Mouse (Mus musculus) liver, adult 2 months (tissue): ENCODE data around the gene Ptafr. TPM values are rescaled to one million over a fixed set of nuclear protein-coding genes. Genes with fewer than 3 reads are reported as not detected.

ENCODE experiments used
- DNase-seq: peaks from one replicate; pipeline ENCODE4 v3.0.0-alpha.2; 2011; ENCODE audit warnings: low read depth, low spot score; ENCODE audit errors: extremely low read depth
- H3K27ac ChIP-seq: fragments of 200-500 bp; replicated peaks from 2 replicates; pipeline ENCODE4 v1.5.1; 2012; ENCODE audit warnings: low read depth, mild to moderate bottlenecking, control low read depth, inconsistent platforms, low read length; ENCODE audit not compliant: insufficient read depth
- H3K27me3 ChIP-seq: fragments of 200-500 bp; 2 replicates; pipeline ENCODE4 v1.6.1; 2012; ENCODE audit warnings: mild to moderate bottlenecking, moderate library complexity, low read length, inconsistent platforms; ENCODE audit not compliant: control insufficient read depth, insufficient read depth
- H3K36me3 ChIP-seq: fragments of 200-500 bp; 2 replicates; pipeline ENCODE4 v1.6.1; 2012; ENCODE audit warnings: low read length, inconsistent platforms; ENCODE audit not compliant: control insufficient read depth, insufficient read depth
- H3K4me1 ChIP-seq: fragments of 200-500 bp; 2 replicates; pipeline ENCODE4 v1.6.1; 2011; ENCODE audit warnings: low read length; ENCODE audit not compliant: control insufficient read depth, insufficient read depth
- H3K4me3 ChIP-seq: fragments of 200-500 bp; 2 replicates; pipeline ENCODE4 v1.5.1; 2011; ENCODE audit warnings: low read depth, mild to moderate bottlenecking, control low read depth, low read length, moderate library complexity; ENCODE audit not compliant: insufficient read depth
- H3K79me2 ChIP-seq: fragments of 200-500 bp; 2 replicates; pipeline ENCODE4 v1.6.1; 2012; ENCODE audit warnings: inconsistent platforms, mild to moderate bottlenecking, low read length, moderate library complexity; ENCODE audit not compliant: control insufficient read depth, insufficient read depth
- H3K9ac ChIP-seq: fragments of 200-500 bp; 2 replicates; pipeline ENCODE4 v1.6.1; 2012; ENCODE audit warnings: low read depth, mild to moderate bottlenecking, control low read depth, inconsistent platforms, low read length
- CTCF ChIP-seq: fragments of 200-500 bp; IDR thresholded peaks from 2 replicates; pipeline ENCODE4 v1.5.1; 2011; ENCODE audit warnings: low read depth, low read length, control low read depth
- POLR2A ChIP-seq: fragments of 200-500 bp; IDR thresholded peaks from 2 replicates; pipeline ENCODE4 v1.6.1; 2011; ENCODE audit warnings: low read length, control low read depth; ENCODE audit not compliant: insufficient read depth; ENCODE audit errors: extremely low read depth
- WGBS: fragments of 180-500 bp; shearing (Covaris S2); methylation state at CpG from one replicate; pipeline ENCODE4 v1.1.7; 2018; 5-methylcytosine and 5-hydroxymethylcytosine counted together
- polyA plus RNA-seq: library from polyadenylated mRNA; depleted of rRNA; stranded (reverse); fragments of >200 nt; gene quantifications from 2 replicates; pipeline ENCODE4 v1.2.3, GENCODE M21; 2012
- total RNA-seq: library from RNA; depleted of rRNA; stranded (reverse); fragments of >200 nt; gene quantifications from 2 replicates; pipeline ENCODE4 v1.2.3, GENCODE M21; 2014

The Ptafr gene
- total and polyA plus RNA-seq, 2 experiments, result 1.0 TPM

GRCm38 (mm10) chr4:132563261-132563660 is 606 bp upstream of the Ptafr start:
- H3K79me2 ChIP-seq, result no peaks in the 10 kb centered on the region
- no peaks in the 10 kb centered on the region for H3K27me3 ChIP-seq
- TF ChIP-seq CTCF (no peak), POLR2A (no peak)
- peak overlapping the region; percentile 12; the same call in 1 of the 2 replicates for H3K27ac ChIP-seq
- no peak for DNase-seq
- no peaks in the 10 kb centered on the region for H3K36me3 ChIP-seq
- no peaks in the 10 kb centered on the region for H3K4me1 ChIP-seq
- no peak overlapping the region for H3K4me3 ChIP-seq
- H3K9ac ChIP-seq, result no peak overlapping the region
- 83% methylated on average over 3 of the region's 3 CpGs for WGBS

- Histone ChIP-seq H3K79me2 (no peaks in the 10 kb centered on the region), H3K36me3 (no peaks in the 10 kb centered on the region), H3K9ac (no peak overlapping the region), H3K27me3 (no peaks in the 10 kb centered on the region), H3K4me1 (no peaks in the 10 kb centered on the region), H3K27ac (no peak overlapping the region), H3K4me3 (peak overlapping the region; percentile 21; the same call in 1 of the 2 replicates)
- TF ChIP-seq CTCF (no peak), POLR2A (no peak)
- DNase-seq, result no peak
- 74% methylated on average over 12 of the region's 12 CpGs for WGBS
These were observed 1.4 kb downstream of the Ptafr start for GRCm38 (mm10) chr4:132565089-132565747.

GRCm38 (mm10) chr4:132567361-132567779 is 3.5 kb downstream of the Ptafr start:
- peak; percentile 10 for DNase-seq
- 69% methylated on average over 9 of the region's 9 CpGs for WGBS
- H3K36me3 ChIP-seq, result no peaks in the 10 kb centered on the region
- TF ChIP-seq POLR2A, result no peak
- no peak for TF ChIP-seq CTCF
- H3K4me1 ChIP-seq, result no peaks in the 10 kb centered on the region
- no peaks in the 10 kb centered on the region for H3K27me3 ChIP-seq
- H3K27ac ChIP-seq, result no peak overlapping the region
- H3K4me3 ChIP-seq, result no peak overlapping the region
- no peaks in the 10 kb centered on the region for H3K79me2 ChIP-seq
- no peak overlapping the region for H3K9ac ChIP-seq

- Histone ChIP-seq H3K36me3 (no peaks in the 10 kb centered on the region), H3K27me3 (no peaks in the 10 kb centered on the region), H3K79me2 (no peaks in the 10 kb centered on the region), H3K4me1 (no peaks in the 10 kb centered on the region), H3K9ac (no peak overlapping the region), H3K27ac (no peak overlapping the region), H3K4me3 (no peak overlapping the region)
- peak; percentile 33 for TF ChIP-seq CTCF
- no peak for TF ChIP-seq POLR2A
- DNase-seq, result no peak
- WGBS, result 95% methylated on average over 5 of the region's 5 CpGs
These were observed 5.2 kb downstream of the Ptafr start for GRCm38 (mm10) chr4:132569115-132569514.

- no peaks in the 10 kb centered on the region for H3K27me3 ChIP-seq
These were observed 7.3 kb downstream of the Ptafr start for GRCm38 (mm10) chr4:132571190-132571589.

GRCm38 (mm10) chr4:132573327-132573726 is 9.5 kb downstream of the Ptafr start:
- Histone ChIP-seq H3K4me3 (no peak overlapping the region), H3K27ac (no peak overlapping the region), H3K4me1 (no peaks in the 10 kb centered on the region), H3K36me3 (no peaks in the 10 kb centered on the region), H3K27me3 (no peaks in the 10 kb centered on the region), H3K9ac (no peak overlapping the region), H3K79me2 (no peaks in the 10 kb centered on the region)
- 63% methylated on average over 11 of the region's 11 CpGs for WGBS
- TF ChIP-seq CTCF (no peak), POLR2A (no peak)
- peak; percentile 27 for DNase-seq

More at GRCm38 (mm10) chr4:132571190-132571589, 7.3 kb downstream of the Ptafr start:
- no peak overlapping the region for H3K4me3 ChIP-seq
- H3K27ac ChIP-seq, result peak overlapping the region; percentile 15; the same call in 1 of the 2 replicates
- 88% methylated on average over 9 of the region's 9 CpGs for WGBS
- DNase-seq, result peak; percentile 32
- no peak for TF ChIP-seq POLR2A
- TF ChIP-seq CTCF, result no peak
- no peak overlapping the region for H3K9ac ChIP-seq
- no peaks in the 10 kb centered on the region for H3K79me2 ChIP-seq
- no peaks in the 10 kb centered on the region for H3K36me3 ChIP-seq
- no peaks in the 10 kb centered on the region for H3K4me1 ChIP-seq
